Mouse (Mus musculus) left cerebral cortex, postnatal 14 days (tissue): ENCODE data around the gene Grin3a. TPM values are rescaled to one million over a fixed set of nuclear protein-coding genes. Genes with fewer than 3 reads are reported as not detected.
A peak's percentile ranks its signal among the peaks of the same experiment; 100 is the strongest.
"Not testable (repeated sequence)": the region's sequence is repeated elsewhere in the genome, so short reads cannot be mapped to it uniquely, and the experiment has no call there.

ENCODE experiments used
- DNase-seq, 2 experiments: peaks; one replicate each; pipeline ENCODE4 v3.0.0; 2021 to 2022; ENCODE audit warnings: low spot score in 2 of 2, mixed read lengths in 1 of 2
- intact Hi-C: fragments of 180-260 bp; cut with DNase I; formaldehyde crosslinking; loops from one replicate; pipeline ENCODE4 v1.15.1; 2025
- total RNA-seq, 2 experiments: library from RNA; stranded (reverse); gene quantifications; 2 replicates each; pipeline ENCODE4 v1.2.3; 2021

The Grin3a gene
- total RNA-seq, 2 experiments from 2014 or later, result 51.7 to 57.0 TPM

DNA sequence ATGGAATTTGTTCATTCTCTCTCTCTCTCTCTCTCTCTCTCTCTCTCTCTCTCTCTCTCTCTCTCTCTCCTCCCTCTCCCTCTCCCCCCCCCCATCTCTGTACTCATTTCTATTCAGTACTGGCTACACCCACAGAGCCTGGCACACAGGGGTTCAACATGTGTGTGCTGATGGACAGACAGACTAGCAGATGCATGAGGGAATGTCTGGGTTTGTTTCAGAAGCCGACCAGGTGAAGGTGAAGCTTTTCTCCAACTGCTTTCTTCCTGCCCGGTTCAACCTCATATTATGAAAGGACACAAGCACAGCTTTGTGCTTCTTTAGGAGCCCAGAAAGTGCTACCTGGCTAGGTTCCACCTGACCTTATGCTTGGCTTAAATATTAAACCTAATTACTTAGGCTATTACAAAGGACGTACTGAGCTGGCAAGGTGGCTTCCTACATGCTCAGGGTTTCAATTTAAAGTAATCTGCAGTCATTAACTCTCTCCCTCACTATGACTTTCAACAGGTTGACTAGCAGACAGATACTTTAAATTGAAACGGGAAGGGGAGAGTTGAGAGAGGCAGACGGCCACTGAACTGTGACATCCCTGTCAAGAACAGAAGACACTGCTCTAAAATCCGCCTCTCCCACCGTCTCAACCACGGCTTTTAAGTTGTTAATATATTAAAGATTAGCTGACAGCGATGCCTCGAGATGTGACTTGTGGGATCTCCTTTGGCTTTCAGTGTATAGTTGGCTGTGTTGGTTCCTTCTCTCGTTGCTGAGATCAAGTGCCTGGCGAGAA lies 153.9 kb downstream of the Grin3a start:
- no peak for DNase-seq
- intact Hi-C loops, result no loop called here

- DNase-seq, result peak; percentile 41 to 54
- intact Hi-C loops, result loop anchor here (2.0 to 10.0 kb wide), 2 partner anchors 156 to 270 kb away; partner anchors contain the start of gene Grin3a
Observed at GRCm38 (mm10) chr4:49688594-49689288, 156.8 kb downstream of the Grin3a start.

- DNase-seq, result no peak
- intact Hi-C loops, result loop anchor here (10.0 kb wide), 1 partner anchor 163 kb away; the partner anchor contains the start of gene Grin3a
Observed at GRCm38 (mm10) chr4:49681812-49682211, 163.7 kb downstream of the Grin3a start, which contains the start of gene Ppp3r2. Ppp3r2 (minus strand) TSS chr4:49682024.

DNA sequence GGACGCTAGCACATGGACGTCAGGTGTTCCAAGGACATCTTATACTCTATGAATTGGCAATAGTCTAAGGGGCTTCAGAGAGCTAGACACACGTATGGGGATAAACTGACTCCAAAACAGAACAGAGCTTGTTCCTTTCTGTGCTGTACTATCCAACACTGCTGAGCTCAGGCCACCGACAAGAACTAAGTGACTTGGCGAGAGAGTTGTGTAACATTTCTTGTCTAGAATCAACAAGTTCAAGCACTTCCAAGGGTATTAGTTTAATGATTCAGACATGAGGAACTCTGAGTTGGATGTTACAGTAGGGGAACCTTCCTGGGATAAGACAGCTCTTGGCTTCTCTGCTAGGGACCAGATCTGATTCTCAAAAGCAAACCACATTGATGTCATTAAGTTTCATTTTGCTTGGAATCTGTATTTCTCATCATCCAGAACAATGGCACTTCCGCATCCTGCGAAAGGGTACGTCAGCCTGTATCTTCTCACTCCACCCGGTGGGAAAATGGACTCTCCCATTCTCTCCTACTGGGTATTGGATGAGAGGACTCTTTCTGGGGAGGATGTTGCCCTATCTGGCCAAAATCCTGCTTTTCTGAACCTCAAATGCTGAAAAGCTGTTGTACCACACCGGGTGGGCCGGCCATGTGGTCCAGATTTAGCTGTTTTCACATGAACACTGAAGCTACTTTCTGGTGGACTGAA lies 165.2 kb downstream of the Grin3a start:
- intact Hi-C loops, result loop anchor here (10.0 kb wide), 1 partner anchor 164 kb away; the partner anchor contains the start of gene Grin3a
- no peak for DNase-seq

DNA sequence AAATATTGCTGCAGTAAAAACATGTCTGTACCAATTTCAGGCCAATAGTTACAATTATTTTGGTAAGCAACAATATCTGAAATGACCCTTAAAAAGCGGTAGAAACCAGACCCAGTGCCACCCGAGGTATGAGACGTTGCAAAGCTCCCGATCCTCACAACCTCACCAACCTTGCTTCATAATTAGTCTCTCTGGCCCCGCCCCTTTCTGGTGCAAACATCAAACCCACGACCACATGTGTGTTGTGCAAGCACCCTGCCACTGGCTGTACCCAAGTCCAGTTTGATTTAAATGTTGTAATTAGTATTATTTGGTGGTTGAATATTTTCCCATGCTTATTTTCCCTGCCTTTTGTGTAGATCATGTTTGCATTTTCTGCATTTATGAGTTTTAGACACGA lies 168.8 kb downstream of the Grin3a start:
- intact Hi-C loops, result no loop called here
- no peak for DNase-seq

GRCm38 (mm10) chr4:49676071-49676470 lies 169.5 kb downstream of the Grin3a start:
- intact Hi-C loops, result no loop called here

GRCm38 (mm10) chr4:49664850-49665249 lies 180.7 kb downstream of the Grin3a start:
- intact Hi-C loops, result no loop called here
- DNase-seq, result peak in 1 of 2 experiments; percentile 14

More at GRCm38 (mm10) chr4:49676071-49676470, 169.5 kb downstream of the Grin3a start:
- DNase-seq, result no peak

DNA sequence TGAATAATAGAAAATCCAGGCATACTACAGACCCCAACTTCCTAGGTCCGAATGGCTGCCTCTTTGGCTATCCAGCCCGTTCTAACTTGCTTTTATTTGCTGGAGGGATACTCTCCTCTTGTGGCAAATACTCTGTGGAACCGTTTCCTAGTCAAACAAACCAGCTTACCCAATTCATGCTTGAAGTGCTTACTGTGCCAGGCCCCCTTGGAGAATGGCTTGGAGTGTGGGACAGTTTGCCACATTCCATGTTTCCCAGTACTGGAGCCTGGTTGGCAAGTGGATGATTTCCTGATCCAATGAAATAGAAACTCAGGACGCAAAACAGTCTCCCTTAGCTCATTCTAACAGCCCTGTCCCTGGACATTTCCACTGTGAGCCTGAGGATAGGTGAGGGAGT lies 183.3 kb downstream of the Grin3a start:
- intact Hi-C loops, result no loop called here
- no peak for DNase-seq

GRCm38 (mm10) chr4:49661664-49662063 lies 183.9 kb downstream of the Grin3a start:
- intact Hi-C loops, result no loop called here
- DNase-seq, result no peak

GRCm38 (mm10) chr4:49659421-49659820 lies 186.1 kb downstream of the Grin3a start:
- DNase-seq, result no peak
- intact Hi-C loops, result no loop called here

- intact Hi-C loops, result no loop called here
- DNase-seq, result no peak
Observed at GRCm38 (mm10) chr4:49639913-49640312, 205.6 kb downstream of the Grin3a start.

DNA sequence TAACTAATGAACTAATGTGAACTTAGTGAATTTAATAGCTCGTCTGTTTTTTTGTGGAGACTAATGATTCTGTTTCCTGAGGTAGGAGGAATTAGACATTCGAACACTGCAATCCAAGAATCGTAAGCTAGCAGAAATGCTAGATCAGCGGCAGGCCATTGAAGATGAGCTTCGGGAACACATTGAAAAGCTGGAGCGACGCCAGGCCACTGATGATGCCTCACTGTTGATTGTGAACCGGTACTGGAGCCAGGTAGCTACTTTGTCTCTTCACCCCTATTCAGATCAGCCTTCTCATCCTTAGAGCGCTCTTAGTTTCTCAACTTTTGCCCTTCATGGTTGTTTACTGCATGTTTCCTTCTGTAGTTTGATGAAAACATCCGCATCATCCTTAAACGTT lies 207.7 kb downstream of the Grin3a start:
- intact Hi-C loops, result no loop called here
- no peak for DNase-seq

- intact Hi-C loops, result no loop called here
- no peak for DNase-seq
Observed at GRCm38 (mm10) chr4:49632139-49632481, 213.4 kb downstream of the Grin3a start.

DNA sequence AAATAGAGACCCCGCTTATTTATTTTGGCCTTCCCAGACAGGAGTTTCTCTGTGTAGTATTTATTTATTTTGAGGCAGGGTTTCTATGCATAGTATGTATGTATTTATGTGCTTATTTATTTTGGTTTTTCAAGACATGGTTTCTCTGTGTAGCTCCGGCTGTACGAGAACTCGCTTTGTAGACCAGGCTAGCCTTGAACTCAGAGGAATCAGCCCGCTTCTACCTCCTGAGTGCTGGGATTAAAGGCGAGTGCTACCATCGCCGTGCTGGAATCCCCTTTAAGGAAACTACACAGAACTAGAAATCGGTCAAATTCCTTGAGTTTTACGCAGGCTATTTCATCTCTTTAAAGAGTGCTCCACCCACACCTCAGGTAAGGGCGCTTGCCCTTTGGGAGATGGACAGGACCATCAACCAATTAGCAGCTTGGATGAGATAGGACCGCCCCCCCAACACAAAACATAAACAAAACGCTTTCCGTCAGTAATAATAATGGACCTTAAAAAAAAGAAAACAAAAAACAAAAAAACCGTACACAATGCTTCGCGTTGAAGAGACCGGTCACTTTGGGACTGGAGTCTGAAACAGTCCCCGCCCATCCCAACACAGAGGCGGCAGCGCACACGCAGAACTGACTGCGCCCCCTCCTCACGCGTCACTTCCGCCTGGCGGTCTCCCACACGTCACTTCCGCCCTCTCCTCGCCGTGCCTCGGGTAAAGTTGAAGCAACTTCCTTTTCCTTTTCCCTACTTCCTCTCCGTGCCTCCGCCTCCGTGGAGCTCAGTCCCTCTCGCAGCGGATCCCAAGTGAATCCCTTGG lies 214.0 kb downstream of the Grin3a start, which contains the start of gene Rnf20:
Rnf20 (plus strand) TSS at position 688 of the 820 bp plus-strand sequence.
- peak; percentile 96 to 97 for DNase-seq
- intact Hi-C loops, result no loop called here

DNA sequence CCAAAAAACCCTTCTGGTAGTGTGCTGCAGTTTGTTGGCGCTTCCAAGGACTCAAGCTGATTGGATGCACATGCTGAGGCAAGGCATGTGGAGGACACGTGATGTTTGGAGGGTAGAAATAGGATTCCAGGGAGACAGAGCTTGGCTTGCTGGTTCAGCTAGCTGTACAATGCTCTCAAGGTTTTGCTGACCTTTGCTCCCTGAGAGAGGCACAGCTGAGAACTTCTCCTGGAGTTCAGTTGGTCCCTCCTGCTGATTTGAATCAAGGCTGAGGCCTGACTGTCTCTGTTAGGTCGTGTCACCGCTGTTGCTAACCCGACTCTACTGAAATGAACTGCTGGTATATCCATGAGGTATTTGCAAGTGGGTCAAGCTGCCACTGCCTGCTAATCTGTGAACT lies 216.6 kb downstream of the Grin3a start:
- DNase-seq, result no peak
- intact Hi-C loops, result loop anchor here (5.0 kb wide), 1 partner anchor 937 kb away; no protein-coding TSS in a partner anchor

DNA sequence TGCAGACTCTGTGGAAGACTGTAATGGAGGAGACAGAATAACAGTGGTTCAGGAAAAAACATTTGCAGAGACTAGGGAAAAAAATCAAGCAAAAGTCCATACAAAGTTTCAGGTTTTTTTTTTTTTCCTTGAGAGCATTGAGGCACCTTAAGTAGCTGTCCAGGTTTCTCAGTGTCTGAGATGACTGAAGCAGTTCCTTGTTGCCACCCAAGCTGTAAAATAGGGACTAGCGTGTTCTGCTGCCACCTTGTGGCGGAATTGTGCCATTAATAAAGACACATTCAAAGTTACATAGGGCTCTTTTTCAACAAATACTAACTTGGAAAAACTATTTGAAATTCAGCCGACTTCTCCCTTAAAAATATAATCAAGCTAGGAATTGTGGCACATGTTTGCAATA lies 218.6 kb downstream of the Grin3a start:
- intact Hi-C loops, result loop anchor here (1.0 to 5.0 kb wide), 2 partner anchors 60 to 935 kb away; no protein-coding TSS in a partner anchor

GRCm38 (mm10) chr4:49624969-49625368 lies 220.6 kb downstream of the Grin3a start:
- intact Hi-C loops, result loop anchor here (5.0 kb wide), 1 partner anchor 933 kb away; no protein-coding TSS in a partner anchor

More for the DNA sequence above, 218.6 kb downstream of the Grin3a start:
- peak; percentile 88 to 91 for DNase-seq

DNA sequence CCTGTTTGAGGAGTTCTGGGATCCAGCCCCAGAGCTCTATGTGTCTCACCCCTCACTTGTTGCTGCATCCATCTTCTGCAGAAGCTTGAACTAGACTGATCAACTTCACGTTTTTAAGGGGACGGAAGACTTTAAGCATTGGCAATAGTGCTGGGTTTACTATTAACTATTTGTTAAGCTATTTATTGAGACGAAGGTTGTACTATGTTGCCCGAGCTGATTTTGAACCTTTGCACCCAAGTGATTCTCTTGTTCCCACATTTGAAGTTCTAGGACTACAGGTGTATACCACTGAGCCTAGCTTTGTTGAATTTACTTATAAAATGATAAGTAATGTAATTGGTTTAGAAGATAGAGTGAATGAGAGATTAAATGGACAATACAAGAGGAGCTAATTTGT lies 221.6 kb downstream of the Grin3a start:
- no peak for DNase-seq
- intact Hi-C loops, result no loop called here

More at GRCm38 (mm10) chr4:49624969-49625368, 220.6 kb downstream of the Grin3a start:
- not testable (repeated sequence) for DNase-seq

DNA sequence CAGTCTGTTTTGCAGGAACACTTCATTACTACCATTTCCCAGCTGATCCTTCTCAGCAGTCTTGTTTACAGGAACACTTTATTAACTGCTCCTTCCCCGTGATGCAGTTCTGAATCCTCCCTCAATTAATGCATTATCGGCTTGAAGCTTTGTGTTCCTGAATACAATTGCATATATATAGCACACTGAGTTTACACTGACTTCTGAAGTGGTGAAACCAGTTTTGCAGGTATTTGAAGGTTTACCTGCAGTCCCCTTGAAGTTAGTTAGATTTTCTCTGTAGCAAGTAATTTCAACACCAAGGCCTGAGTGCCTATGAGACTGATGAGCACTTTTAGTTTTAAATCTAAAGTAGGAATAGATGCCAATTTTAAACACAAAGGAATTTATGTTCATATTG lies 223.3 kb downstream of the Grin3a start:
- no peak for DNase-seq
- intact Hi-C loops, result no loop called here
